Mouse (Mus musculus) layer of hippocampus, adult 8-10 months (tissue): ENCODE results near the gene Dpm1. TPM values are rescaled to one million over a fixed set of nuclear protein-coding genes. Genes with fewer than 3 reads are reported as not detected.

Experiments
- DNase-seq, 2 experiments: peaks; one replicate each; pipeline ENCODE4 v3.0.0; 2022; ENCODE audit warnings: low spot score in 2 of 2
- microRNA-seq, 2 experiments: library from miRNA; unstranded; fragments of <30 nt; microRNA quantifications; one replicate each; pipeline ENCODE4 v1.2.0; 2022
- total RNA-seq, 4 experiments: library from RNA; stranded (reverse); gene quantifications; 2 replicates each; pipeline ENCODE4 v1.2.4; 2022

The Dpm1 gene
- total RNA-seq, 4 experiments from 2014 or later = 48.8 to 66.4 (median 52.7) TPM

DNA sequence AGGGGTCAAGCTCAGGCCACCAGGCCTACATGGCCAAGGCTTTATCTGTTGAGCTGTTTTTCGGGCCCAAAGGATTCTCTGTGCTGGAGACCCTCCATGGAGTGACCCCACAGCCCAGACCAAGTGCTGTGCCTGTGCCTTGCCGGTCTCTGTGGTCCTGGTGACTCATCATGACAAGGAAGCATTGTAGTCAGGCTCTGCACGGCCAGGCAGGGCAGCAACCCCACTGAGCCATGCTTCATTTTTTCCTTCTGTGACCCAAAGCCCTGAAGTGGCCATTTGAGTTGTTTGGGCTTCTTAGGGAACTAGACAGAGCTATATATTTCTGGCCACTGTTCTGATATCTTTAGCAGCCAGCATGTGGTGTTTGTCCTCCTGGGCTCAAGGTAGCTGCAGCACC lies 62.6 kb downstream of the Dpm1 start:
- DNase-seq = no peak

GRCm38 (mm10) chr2:168166750-168167460 lies 63.5 kb downstream of the Dpm1 start:
- no peak for DNase-seq

DNA sequence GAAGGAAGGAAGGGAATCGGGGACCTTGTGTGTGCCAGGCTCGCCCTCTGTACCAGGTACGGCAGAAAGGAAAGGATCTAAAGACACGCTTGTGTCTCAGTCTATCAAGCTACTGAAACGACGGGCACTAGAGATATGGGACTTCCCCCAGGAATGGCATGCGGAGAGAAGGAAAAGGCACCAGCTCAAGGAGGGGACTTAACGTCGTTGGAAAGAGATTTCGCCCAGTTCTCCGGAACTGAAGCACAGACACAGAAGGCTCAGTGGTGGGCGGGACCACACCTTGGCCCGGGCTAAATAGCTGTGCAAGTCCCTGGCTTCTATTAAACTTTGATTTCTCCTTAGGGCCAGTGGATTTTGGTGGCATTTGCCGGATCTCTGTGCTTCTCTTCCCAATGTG lies 68.4 kb downstream of the Dpm1 start:
- no peak for DNase-seq

GRCm38 (mm10) chr2:168161514-168161971 lies 68.8 kb downstream of the Dpm1 start:
- no peak for DNase-seq

GRCm38 (mm10) chr2:168160370-168160930 lies 69.9 kb downstream of the Dpm1 start:
- DNase-seq = no peak

Small RNA genes within 50 kb of the gene (microRNA-seq; reads per million reads assigned to microRNA genes)
- 0 reads per million in 2 experiments for gene Gm24561

Other genes with a start within 250 kb of the Dpm1 start
- under 1 TPM; 0.14 to 0.18 (median 0.17) TPM for gene Ripor3, start 220.0 kb downstream of the Dpm1 start, total RNA-seq
- gene Pard6b, start 149.6 kb downstream of the Dpm1 start, total RNA-seq = 1 to 10 TPM; 3.4 to 4.5 (median 4.1) TPM
- 10 to 100 TPM; 69.9 to 88.6 (median 84.4) TPM for gene Adnp, start 23.5 kb downstream of the Dpm1 start, total RNA-seq
- gene Gm20716, start 227 bp downstream of the Dpm1 start, total RNA-seq = 10 to 100 TPM; 33.7 to 46.0 (median 35.0) TPM
- gene Mocs3, start within 50 bp of the Dpm1 start, total RNA-seq = 10 to 100 TPM; 15.6 to 19.8 (median 17.4) TPM
- gene Kcng1, start 51.1 kb upstream of the Dpm1 start, total RNA-seq = 10 to 100 TPM; 38.2 to 45.7 (median 42.6) TPM